Mouse (Mus musculus): ENCODE results near the gene Mrps15.
"Not testable (repeated sequence)": the region's sequence is repeated elsewhere in the genome, so short reads cannot be mapped to it uniquely, and the experiment has no call there.

Mrps15 gene

GRCm38 (mm10) chr4:126077833-126078232 lies 31.1 kb downstream of the Mrps15 start:
- no peak for DNase-seq (ENCODE audit: low read depth, low spot score)

- DNase-seq (ENCODE audit: low read depth, low spot score): no peak
Measured at GRCm38 (mm10) chr4:126079266-126079665, 32.5 kb downstream of the Mrps15 start.

GRCm38 (mm10) chr4:126081601-126082000 lies 34.9 kb downstream of the Mrps15 start:
- no peak for DNase-seq (ENCODE audit: low read depth, low spot score)

GRCm38 (mm10) chr4:126083021-126083420 lies 36.3 kb downstream of the Mrps15 start:
- DNase-seq (ENCODE audit: low read depth, low spot score): no peak

GRCm38 (mm10) chr4:126084382-126084781 lies 37.7 kb downstream of the Mrps15 start:
- DNase-seq (ENCODE audit: low read depth, low spot score): no peak

- DNase-seq (ENCODE audit: low read depth, low spot score): peak; percentile 61
Measured at GRCm38 (mm10) chr4:126085996-126086576, 39.4 kb downstream of the Mrps15 start.

- DNase-seq (ENCODE audit: low read depth, low spot score): no peak
Measured at GRCm38 (mm10) chr4:126090101-126090847, 43.5 kb downstream of the Mrps15 start.

- DNase-seq (ENCODE audit: low read depth, low spot score): no peak
Measured at GRCm38 (mm10) chr4:126090848-126091124, 44.1 kb downstream of the Mrps15 start.

- no peak for DNase-seq (ENCODE audit: low read depth, low spot score)
Measured at GRCm38 (mm10) chr4:126091873-126092272, 45.1 kb downstream of the Mrps15 start.

GRCm38 (mm10) chr4:126095622-126096430 lies 49.1 kb downstream of the Mrps15 start:
- not testable (repeated sequence) for DNase-seq (ENCODE audit: low read depth, low spot score)

GRCm38 (mm10) chr4:126096464-126097111 lies 49.9 kb downstream of the Mrps15 start, which contains the start of gene Lsm10:
Lsm10 (plus strand) TSS chr4:126096623.
- peak; percentile 91 for DNase-seq (ENCODE audit: low read depth, low spot score)

- DNase-seq (ENCODE audit: low read depth, low spot score): no peak
Measured at GRCm38 (mm10) chr4:126097711-126098253, 51.1 kb downstream of the Mrps15 start.

GRCm38 (mm10) chr4:126099365-126099764 lies 52.6 kb downstream of the Mrps15 start:
- no peak for DNase-seq (ENCODE audit: low read depth, low spot score)

GRCm38 (mm10) chr4:126100764-126101163 lies 54.0 kb downstream of the Mrps15 start:
- DNase-seq (ENCODE audit: low read depth, low spot score): no peak

GRCm38 (mm10) chr4:126102061-126102841 lies 55.5 kb downstream of the Mrps15 start:
- DNase-seq (ENCODE audit: low read depth, low spot score): no peak

- DNase-seq (ENCODE audit: low read depth, low spot score): no peak
Measured at GRCm38 (mm10) chr4:126103057-126103581, 56.4 kb downstream of the Mrps15 start.

GRCm38 (mm10) chr4:126103590-126104068 lies 56.9 kb downstream of the Mrps15 start, which contains the start of gene Stk40:
Stk40 (plus strand) TSS chr4:126103957.
- peak; percentile 93 for DNase-seq (ENCODE audit: low read depth, low spot score)

GRCm38 (mm10) chr4:126104261-126105075 lies 57.7 kb downstream of the Mrps15 start:
- DNase-seq (ENCODE audit: low read depth, low spot score): no peak

Measured in WW6 (cell line).